Mouse (Mus musculus) neural tube, embryonic 15.5 days (tissue): ENCODE measurements around the gene Fgfr2. TPM values are rescaled to one million over a fixed set of nuclear protein-coding genes. Genes with fewer than 3 reads are reported as not detected.
A peak's percentile ranks its signal among the peaks of the same experiment; 100 is the strongest.
"Not testable (repeated sequence)": the region's sequence is repeated elsewhere in the genome, so short reads cannot be mapped to it uniquely, and the experiment has no call there.

Experiments used
- ATAC-seq: fragments of 200-750 bp; cut with Nextera tagmentation; 2 replicates; pipeline ENCODE4 v1.8.0; 2017; ENCODE audit warnings: mild to moderate bottlenecking, moderate TSS enrichment, moderate library complexity; ENCODE audit not compliant: low FRiP score
- H3K27ac ChIP-seq: fragments of 300-500 bp; sonication (generic); replicated peaks from 2 replicates; pipeline ENCODE4 v1.5.1; 2015; ENCODE audit warnings: mild to moderate bottlenecking, inconsistent platforms
- H3K27me3 ChIP-seq: fragments of 300-500 bp; sonication (generic); replicated peaks from 2 replicates; pipeline ENCODE4 v1.6.1; 2015; ENCODE audit warnings: inconsistent platforms
- H3K36me3 ChIP-seq: fragments of 300-500 bp; sonication (generic); 2 replicates; pipeline ENCODE4 v1.6.1; 2015; ENCODE audit warnings: inconsistent platforms
- H3K4me1 ChIP-seq: fragments of 300-500 bp; sonication (generic); 2 replicates; pipeline ENCODE4 v1.6.1; 2015; ENCODE audit warnings: inconsistent platforms
- H3K4me2 ChIP-seq: fragments of 300-500 bp; sonication (generic); 2 replicates; pipeline ENCODE4 v1.6.1; 2015; ENCODE audit warnings: inconsistent platforms, mild to moderate bottlenecking, moderate library complexity
- H3K4me3 ChIP-seq: fragments of 300-500 bp; sonication (generic); replicated peaks from 2 replicates; pipeline ENCODE4 v1.5.1; 2015; ENCODE audit warnings: mild to moderate bottlenecking, inconsistent platforms
- H3K9ac ChIP-seq: fragments of 300-500 bp; sonication (generic); replicated peaks from 2 replicates; pipeline ENCODE4 v1.6.1; 2015; ENCODE audit warnings: mild to moderate bottlenecking, inconsistent platforms
- H3K9me3 ChIP-seq: fragments of 300-500 bp; sonication (generic); replicated peaks from 2 replicates; pipeline ENCODE4 v1.6.1; 2016; ENCODE audit warnings: inconsistent platforms
- WGBS: fragments of 180-500 bp; shearing (Covaris S2); methylation state at CpG from one replicate; pipeline ENCODE4 v1.1.7; 2015; ENCODE audit warnings: mixed read lengths; 5-methylcytosine and 5-hydroxymethylcytosine counted together
- polyA plus RNA-seq: library from polyadenylated mRNA; unstranded; fragments of >200 nt; fragmentation: Nextera tagmentation; extraction: Ambion mirVana; gene quantifications from 2 replicates; pipeline ENCODE4 v1.2.1, GENCODE M21; 2015

Gene Fgfr2
- polyA plus RNA-seq, 1 experiment from 2014 or later: 21.2 TPM

GRCm38 (mm10) chr7:131465117-131465601 lies 1658.0 kb downstream of the Fgfr2 start:
- H3K9ac ChIP-seq: no peak overlapping the region
- H3K4me1 ChIP-seq: no peaks in the 10 kb centered on the region
- H3K4me3 ChIP-seq: no peak overlapping the region
- no peak overlapping the region for H3K27ac ChIP-seq
- 16% methylated on average over 3 of the region's 3 CpGs for WGBS
- H3K9me3 ChIP-seq: no peaks in the 10 kb centered on the region; the same call in 1 of the 2 replicates
- no peak for ATAC-seq
- no peak overlapping the region for H3K4me2 ChIP-seq
- no peaks in the 10 kb centered on the region for H3K36me3 ChIP-seq
- H3K27me3 ChIP-seq: 0 out of 2 replicates have a peak, but pooled peaks cover 4% of the 10 kb centered on the region

GRCm38 (mm10) chr7:131456714-131457113 lies 1666.4 kb downstream of the Fgfr2 start:
- no peaks in the 10 kb centered on the region for H3K27me3 ChIP-seq
- WGBS: 91% methylated on average over 5 of the region's 5 CpGs
- H3K4me2 ChIP-seq: no peak overlapping the region
- H3K36me3 ChIP-seq: no peaks in the 10 kb centered on the region
- no peaks in the 10 kb centered on the region for H3K4me1 ChIP-seq
- H3K27ac ChIP-seq: no peak overlapping the region
- no peak overlapping the region for H3K4me3 ChIP-seq
- H3K9ac ChIP-seq: no peak overlapping the region
- no peak for ATAC-seq
- H3K9me3 ChIP-seq: no peaks in the 10 kb centered on the region; the same call in 1 of the 2 replicates

GRCm38 (mm10) chr7:131437051-131437450 lies 1686.1 kb downstream of the Fgfr2 start:
- Histone ChIP-seq H3K4me1 (no peaks in the 10 kb centered on the region), H3K27me3 (no peaks in the 10 kb centered on the region), H3K27ac (no peak overlapping the region), H3K9me3 (no peaks in the 10 kb centered on the region), H3K4me3 (no peak overlapping the region), H3K9ac (no peak overlapping the region), H3K4me2 (no peak overlapping the region), H3K36me3 (peaks cover 19% of the 10 kb centered on the region; the same call in 1 of the 2 replicates)
- WGBS: 66% methylated on average over 3 of the region's 3 CpGs
- no peak for ATAC-seq

GRCm38 (mm10) chr7:131434276-131434675 lies 1688.9 kb downstream of the Fgfr2 start:
- WGBS: 79% methylated on average over 1 of the region's 1 CpGs
- Histone ChIP-seq H3K4me2 (no peak overlapping the region), H3K4me1 (no peaks in the 10 kb centered on the region), H3K27ac (no peak overlapping the region), H3K27me3 (no peaks in the 10 kb centered on the region), H3K9ac (no peak overlapping the region), H3K9me3 (no peaks in the 10 kb centered on the region), H3K36me3 (peaks cover 26% of the 10 kb centered on the region), H3K4me3 (no peak overlapping the region)
- no peak for ATAC-seq

GRCm38 (mm10) chr7:131432244-131432643 lies 1690.9 kb downstream of the Fgfr2 start:
- H3K36me3 ChIP-seq: peaks cover 34% of the 10 kb centered on the region
- H3K4me3 ChIP-seq: no peak overlapping the region
- no peak overlapping the region for H3K4me2 ChIP-seq
- H3K9me3 ChIP-seq: no peaks in the 10 kb centered on the region
- no peaks in the 10 kb centered on the region for H3K4me1 ChIP-seq
- no peak overlapping the region for H3K9ac ChIP-seq
- ATAC-seq: no peak
- H3K27me3 ChIP-seq: no peaks in the 10 kb centered on the region
- no peak overlapping the region for H3K27ac ChIP-seq
- 23% methylated on average over 1 of the region's 1 CpGs for WGBS

- Histone ChIP-seq H3K9me3 (no peaks in the 10 kb centered on the region), H3K36me3 (peaks cover 41% of the 10 kb centered on the region), H3K9ac (no peak overlapping the region), H3K27ac (no peak overlapping the region), H3K4me3 (no peak overlapping the region), H3K4me2 (no peak overlapping the region), H3K27me3 (no peaks in the 10 kb centered on the region), H3K4me1 (no peaks in the 10 kb centered on the region)
- ATAC-seq: no peak
- 91% methylated on average over 5 of the region's 5 CpGs for WGBS
These were observed 1695.8 kb downstream of the Fgfr2 start for GRCm38 (mm10) chr7:131427331-131427730.

- no peak for ATAC-seq
- Histone ChIP-seq H3K4me2 (no peak overlapping the region), H3K9me3 (no peaks in the 10 kb centered on the region), H3K27ac (no peak overlapping the region), H3K4me3 (no peak overlapping the region), H3K9ac (no peak overlapping the region), H3K36me3 (peaks cover 26% of the 10 kb centered on the region), H3K4me1 (no peaks in the 10 kb centered on the region), H3K27me3 (no peaks in the 10 kb centered on the region)
- WGBS: 84% methylated on average over 2 of the region's 2 CpGs
These were observed 1698.2 kb downstream of the Fgfr2 start for GRCm38 (mm10) chr7:131424912-131425311.

- no peaks in the 10 kb centered on the region for H3K27me3 ChIP-seq
- H3K9me3 ChIP-seq: no peaks in the 10 kb centered on the region
- no peaks in the 10 kb centered on the region for H3K36me3 ChIP-seq
- no peak for ATAC-seq
- H3K4me3 ChIP-seq: no peak overlapping the region
- H3K9ac ChIP-seq: no peak overlapping the region
- H3K4me1 ChIP-seq: peaks cover 11% of the 10 kb centered on the region
- H3K4me2 ChIP-seq: no peak overlapping the region
- no peak overlapping the region for H3K27ac ChIP-seq
These were observed 1705.5 kb downstream of the Fgfr2 start for GRCm38 (mm10) chr7:131417605-131418004.

GRCm38 (mm10) chr7:131416742-131417141 lies 1706.4 kb downstream of the Fgfr2 start:
- not testable (repeated sequence) for H3K9ac ChIP-seq, H3K27ac ChIP-seq, ATAC-seq, H3K36me3 ChIP-seq, H3K4me3 ChIP-seq, H3K27me3 ChIP-seq, H3K9me3 ChIP-seq, H3K4me2 ChIP-seq
- H3K4me1 ChIP-seq: peaks cover 20% of the 10 kb centered on the region

- ATAC-seq: no peak
- H3K27ac ChIP-seq: no peak overlapping the region
- H3K36me3 ChIP-seq: no peaks in the 10 kb centered on the region
- no peaks in the 10 kb centered on the region for H3K27me3 ChIP-seq
- H3K4me2 ChIP-seq: peak overlapping the region; percentile 79
- H3K9ac ChIP-seq: no peak overlapping the region
- WGBS: 36% methylated on average over 2 of the region's 2 CpGs
- peak overlapping the region; percentile 98 for H3K4me3 ChIP-seq
- peaks cover 47% of the 10 kb centered on the region for H3K4me1 ChIP-seq
- H3K9me3 ChIP-seq: no peaks in the 10 kb centered on the region
These were observed 1711.2 kb downstream of the Fgfr2 start for GRCm38 (mm10) chr7:131411941-131412270.

GRCm38 (mm10) chr7:131411221-131411940 lies 1711.8 kb downstream of the Fgfr2 start:
- Histone ChIP-seq H3K4me1 (peaks cover 47% of the 10 kb centered on the region), H3K9me3 (no peaks in the 10 kb centered on the region), H3K27me3 (no peaks in the 10 kb centered on the region), H3K4me2 (peak overlapping the region; percentile 79), H3K27ac (peak overlapping the region; percentile 79), H3K9ac (peak overlapping the region; percentile 93), H3K4me3 (peak overlapping the region; percentile 98), H3K36me3 (no peaks in the 10 kb centered on the region)
- WGBS: 20% methylated on average over 10 of the region's 10 CpGs
- no peak for ATAC-seq

GRCm38 (mm10) chr7:131410416-131411058 lies 1712.6 kb downstream of the Fgfr2 start, which contains the start of the genes Ikzf5 and Acadsb:
Gene Ikzf5 (minus strand): TSS chr7:131410521.
Gene Acadsb (plus strand): TSS chr7:131410601.
- peaks cover 44% of the 10 kb centered on the region for H3K4me1 ChIP-seq
- 0% methylated on average over 42 of the region's 42 CpGs for WGBS
- peak within 1 kb of the TSS; percentile 93 for H3K9ac ChIP-seq
- no peaks in the 10 kb centered on the region for H3K9me3 ChIP-seq
- peak; percentile 98 for ATAC-seq
- peak within 1 kb of the TSS; percentile 79 for H3K27ac ChIP-seq
- no peaks in the 10 kb centered on the region for H3K27me3 ChIP-seq
- no peaks in the 10 kb centered on the region for H3K36me3 ChIP-seq
- H3K4me3 ChIP-seq: peak within 1 kb of the TSS; percentile 98
- peak within 1 kb of the TSS; percentile 79 for H3K4me2 ChIP-seq
